ENCODE assay signal across 16 mouse cellular contexts in the genomic region with DNA sequence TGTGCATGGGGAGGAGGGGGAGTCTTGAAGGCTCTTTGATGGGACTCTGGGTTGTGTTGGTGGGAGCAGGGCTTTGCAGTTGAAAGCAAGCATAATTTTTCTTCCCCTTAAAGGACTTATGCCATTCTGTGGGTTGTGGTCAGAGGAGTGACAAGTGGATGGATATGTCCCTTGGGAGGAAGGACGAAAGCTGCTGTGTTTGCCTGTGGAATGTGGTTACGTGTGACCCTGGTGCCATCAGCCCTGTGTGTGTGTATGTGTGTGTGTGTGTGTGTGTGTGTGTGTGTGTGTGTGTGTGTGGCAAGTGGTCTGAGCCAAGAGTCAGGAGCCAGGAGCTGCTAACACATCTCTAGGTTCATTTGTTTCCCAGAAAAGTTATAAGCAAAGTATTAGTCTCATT.
DNase-seq lines count a peak whose midpoint lies in the region; ATAC-seq and TF ChIP-seq lines count a peak whose summit lies in the region.
"Had no signal": no experiment of that assay in that cellular context is flagged by ENCODE, and none has a peak within 500 bp of the region (broad histone marks: within the 10 kb centered on the region; RNA-seq: fewer than 3 reads in every experiment).

No protein-coding gene starts in this region.

- DNase-seq in 3T3-L1 (ENCODE audit: low read depth, low spot score): peak; percentile 50
- peak; percentile 9 for DNase-seq in c-Kit-positive CD71-positive TER-119-positive erythroid progenitor cells, embryonic 14.5 days (ENCODE audit: low spot score)
- DNase-seq in limb, embryonic 10.5 days (ENCODE audit: low spot score): peak; percentile 44
- DNase-seq in lung, postnatal 0 days (ENCODE audit: low spot score): no peak
- DNase-seq in cerebellum, adult 18-20 months: no peak
- DNase-seq: cerebellum, adult 11 months; gastrocnemius, postnatal 14 days; lung, postnatal 36 days had no signal

- no peak for TF ChIP-seq CTCF in lung, postnatal 0 days (IDR thresholded peaks at IDR 0.05)

- 80% methylated on average over 2 of the region's 2 CpGs for WGBS in forebrain, embryonic 16.5 days
- WGBS in forebrain, embryonic 13.5 days: 80% methylated on average over 2 of the region's 2 CpGs
- 41% methylated on average over 2 of the region's 2 CpGs for WGBS in limb, embryonic 10.5 days
- 31% methylated on average over 2 of the region's 2 CpGs for WGBS in lung, postnatal 0 days

- no peak for TF ChIP-seq EP300 in lung, postnatal 0 days (IDR thresholded peaks at IDR 0.05)

- no peaks in the 10 kb centered on the region for H3K36me3 ChIP-seq in forebrain, embryonic 16.5 days (ENCODE audit: control insufficient read depth, insufficient read depth)
- no peaks in the 10 kb centered on the region for H3K36me3 ChIP-seq in forebrain, embryonic 13.5 days (ENCODE audit: poor library complexity, severe bottlenecking)
- H3K36me3 ChIP-seq in limb, embryonic 10.5 days: no peaks in the 10 kb centered on the region
- no peaks in the 10 kb centered on the region for H3K36me3 ChIP-seq in lung, postnatal 0 days (ENCODE audit: insufficient read depth, low read length)
- H3K36me3 ChIP-seq: embryonic facial prominence, embryonic 12.5 days; forebrain, embryonic 12.5 days; hindbrain, embryonic 15.5 days; limb, embryonic 13.5 days had no signal

- no peak overlapping the region for H3K4me3 ChIP-seq in forebrain, embryonic 16.5 days (replicated peaks; ENCODE audit: low read length)
- no peak overlapping the region for H3K4me3 ChIP-seq in forebrain, embryonic 13.5 days
- H3K4me3 ChIP-seq in limb, embryonic 10.5 days: no peak overlapping the region
- no peak overlapping the region for H3K4me3 ChIP-seq in lung, postnatal 0 days (ENCODE audit: low read depth, low read length)
- H3K4me3 ChIP-seq: embryonic facial prominence, embryonic 12.5 days; forebrain, embryonic 12.5 days; hindbrain, embryonic 15.5 days; limb, embryonic 13.5 days had no signal

- no peak overlapping the region for H3K4me2 ChIP-seq in forebrain, embryonic 16.5 days (ENCODE audit: low read length)
- H3K4me2 ChIP-seq in forebrain, embryonic 13.5 days: no peak overlapping the region
- no peak overlapping the region for H3K4me2 ChIP-seq in lung, postnatal 0 days (replicated peaks; ENCODE audit: low read depth, low read length)
- H3K4me2 ChIP-seq: embryonic facial prominence, embryonic 12.5 days; forebrain, embryonic 12.5 days; hindbrain, embryonic 15.5 days; limb, embryonic 13.5 days had no signal

- no peaks in the 10 kb centered on the region for H3K27me3 ChIP-seq in forebrain, embryonic 16.5 days (replicated peaks; ENCODE audit: control insufficient read depth, insufficient read depth, low read length)
- H3K27me3 ChIP-seq in forebrain, embryonic 13.5 days: peaks cover 29% of the 10 kb centered on the region
- peaks cover 26% of the 10 kb centered on the region for H3K27me3 ChIP-seq in limb, embryonic 10.5 days (ENCODE audit: low read depth, poor library complexity, severe bottlenecking)
- H3K27me3 ChIP-seq in lung, postnatal 0 days (replicated peaks; ENCODE audit: insufficient read depth, low read length): no peaks in the 10 kb centered on the region
- H3K27me3 ChIP-seq: hindbrain, embryonic 15.5 days had no signal

- H3K9me3 ChIP-seq in forebrain, embryonic 16.5 days (ENCODE audit: control insufficient read depth, low read length): no peaks in the 10 kb centered on the region
- no peaks in the 10 kb centered on the region for H3K9me3 ChIP-seq in forebrain, embryonic 13.5 days (replicated peaks)
- no peaks in the 10 kb centered on the region for H3K9me3 ChIP-seq in limb, embryonic 10.5 days (replicated peaks)
- H3K9me3 ChIP-seq in lung, postnatal 0 days (ENCODE audit: low read length): no peaks in the 10 kb centered on the region
- H3K9me3 ChIP-seq: embryonic facial prominence, embryonic 12.5 days; forebrain, embryonic 12.5 days; hindbrain, embryonic 15.5 days; limb, embryonic 13.5 days had no signal

- H3K4me1 ChIP-seq in forebrain, embryonic 16.5 days (replicated peaks; ENCODE audit: control insufficient read depth, insufficient read depth, low read length): peaks cover 29% of the 10 kb centered on the region
- peaks cover 32% of the 10 kb centered on the region for H3K4me1 ChIP-seq in forebrain, embryonic 13.5 days
- H3K4me1 ChIP-seq in limb, embryonic 10.5 days: peaks cover 59% of the 10 kb centered on the region
- no peaks in the 10 kb centered on the region; the same call in 1 of the 2 replicates for H3K4me1 ChIP-seq in lung, postnatal 0 days (ENCODE audit: insufficient read depth, low read depth, low read length)

- peak overlapping the region; percentile 51; the same call in 1 of the 2 replicates for H3K27ac ChIP-seq in forebrain, embryonic 16.5 days (ENCODE audit: low read length)
- no peak overlapping the region for H3K27ac ChIP-seq in forebrain, embryonic 13.5 days
- peak overlapping the region; percentile 42 for H3K27ac ChIP-seq in limb, embryonic 10.5 days
- no peak overlapping the region for H3K27ac ChIP-seq in lung, postnatal 0 days (ENCODE audit: low read length)
- H3K27ac ChIP-seq: embryonic facial prominence, embryonic 12.5 days; forebrain, embryonic 12.5 days; hindbrain, embryonic 15.5 days; limb, embryonic 13.5 days had no signal

- ATAC-seq in forebrain, embryonic 16.5 days: no peak
- ATAC-seq in forebrain, embryonic 13.5 days: no peak
- ATAC-seq in lung, postnatal 0 days: no peak
- ATAC-seq in frontal cortex, adult (ENCODE audit: low TSS enrichment): no peak
- ATAC-seq: CD4-positive, CD25-positive, alpha-beta regulatory T cell, adult 4 months had no signal

- H3K9ac ChIP-seq in forebrain, embryonic 16.5 days (replicated peaks; ENCODE audit: low read depth, low read length): no peak overlapping the region
- no peak overlapping the region for H3K9ac ChIP-seq in forebrain, embryonic 13.5 days
- no peak overlapping the region for H3K9ac ChIP-seq in lung, postnatal 0 days (replicated peaks; ENCODE audit: low read depth)
- H3K9ac ChIP-seq: embryonic facial prominence, embryonic 12.5 days; forebrain, embryonic 12.5 days; hindbrain, embryonic 15.5 days had no signal

Comparison
In these comparisons a context has a peak if more than half of its experiments do, and no peak if none do; other contexts are left out.
1. H3K27ac ChIP-seq: peak in forebrain, embryonic 16.5 days (single experiment) and limb, embryonic 10.5 days (single experiment); none in forebrain, embryonic 13.5 days (single experiment) and lung, postnatal 0 days (single experiment).
2. DNase-seq: peak in 3T3-L1 (single experiment), c-Kit-positive CD71-positive TER-119-positive erythroid progenitor cells, embryonic 14.5 days (single experiment) and limb, embryonic 10.5 days (single experiment); none in lung, postnatal 0 days (single experiment) and cerebellum, adult 18-20 months (0 of 2).